Mouse (Mus musculus) kidney, embryonic 14.5 days (tissue): Measurements from ENCODE around the gene Cyp2c23. TPM values are rescaled to one million over a fixed set of nuclear protein-coding genes. Genes with fewer than 3 reads are reported as not detected.

ENCODE experiments used
- ATAC-seq: fragments of 200-750 bp; cut with Nextera tagmentation; 2 replicates; pipeline ENCODE4 v1.8.0; 2017; ENCODE audit warnings: moderate number of reproducible peaks, mild to moderate bottlenecking, moderate TSS enrichment, moderate library complexity; ENCODE audit not compliant: low FRiP score, low TSS enrichment
- H3K27ac ChIP-seq: fragments of 300-500 bp; sonication (generic); 2 replicates; pipeline ENCODE4 v1.5.1; 2014; ENCODE audit warnings: low read depth, mild to moderate bottlenecking, low read length, moderate library complexity, mixed read lengths
- H3K27me3 ChIP-seq: fragments of 300-500 bp; sonication (generic); 2 replicates; pipeline ENCODE4 v1.6.1; 2014; ENCODE audit warnings: mild to moderate bottlenecking, low read length; ENCODE audit not compliant: control insufficient read depth, insufficient read depth
- H3K36me3 ChIP-seq: fragments of 300-500 bp; sonication (generic); 2 replicates; pipeline ENCODE4 v1.6.1; 2014; ENCODE audit warnings: low read length, mixed read lengths; ENCODE audit not compliant: control insufficient read depth, insufficient read depth
- H3K4me1 ChIP-seq: fragments of 300-500 bp; sonication (generic); 2 replicates; pipeline ENCODE4 v1.6.1; 2014; ENCODE audit warnings: low read length, mixed read lengths; ENCODE audit not compliant: control insufficient read depth, insufficient read depth
- H3K4me2 ChIP-seq: fragments of 300-500 bp; sonication (generic); replicated peaks from 2 replicates; pipeline ENCODE4 v1.6.1; 2014; ENCODE audit warnings: low read depth, mild to moderate bottlenecking, low read length
- H3K4me3 ChIP-seq: fragments of 300-500 bp; sonication (generic); 2 replicates; pipeline ENCODE4 v1.5.1; 2014; ENCODE audit warnings: mild to moderate bottlenecking, low read length
- H3K9ac ChIP-seq: fragments of 300-500 bp; sonication (generic); 2 replicates; pipeline ENCODE4 v1.6.1; 2014; ENCODE audit warnings: low read depth, mild to moderate bottlenecking, low read length, moderate library complexity
- H3K9me3 ChIP-seq: fragments of 300-500 bp; sonication (generic); 2 replicates; pipeline ENCODE4 v1.6.1; 2016; ENCODE audit warnings: low read length; ENCODE audit not compliant: control insufficient read depth
- WGBS: fragments of 180-500 bp; shearing (Covaris S2); extraction: QIAGEN DNeasy Blood & Tissue Kit; methylation state at CpG from one replicate; pipeline ENCODE4 v1.1.7; 2014; 5-methylcytosine and 5-hydroxymethylcytosine counted together
- polyA plus RNA-seq: library from polyadenylated mRNA; unstranded; fragments of >200 nt; fragmentation: Nextera tagmentation; extraction: Ambion mirVana; gene quantifications from 2 replicates; pipeline ENCODE4 v1.2.1, GENCODE M21; 2014

Cyp2c23 gene
- polyA plus RNA-seq, 1 experiment from 2014 or later = 0.31 TPM

GRCm38 (mm10) chr19:44067323-44068049 is 38.5 kb upstream of the Cyp2c23 start:
- peaks cover 10% of the 10 kb centered on the region; the same call in 1 of the 2 replicates for H3K36me3 ChIP-seq
- ATAC-seq = no peak
- no peak overlapping the region for H3K9ac ChIP-seq
- no peaks in the 10 kb centered on the region for H3K9me3 ChIP-seq
- H3K4me2 ChIP-seq = peak overlapping the region; percentile 21; the same call in 1 of the 2 replicates
- WGBS = 64% methylated on average over 9 of the region's 9 CpGs
- no peaks in the 10 kb centered on the region for H3K27me3 ChIP-seq
- H3K4me3 ChIP-seq = no peak overlapping the region
- H3K4me1 ChIP-seq = peaks cover 6% of the 10 kb centered on the region
- no peak overlapping the region for H3K27ac ChIP-seq

DNA sequence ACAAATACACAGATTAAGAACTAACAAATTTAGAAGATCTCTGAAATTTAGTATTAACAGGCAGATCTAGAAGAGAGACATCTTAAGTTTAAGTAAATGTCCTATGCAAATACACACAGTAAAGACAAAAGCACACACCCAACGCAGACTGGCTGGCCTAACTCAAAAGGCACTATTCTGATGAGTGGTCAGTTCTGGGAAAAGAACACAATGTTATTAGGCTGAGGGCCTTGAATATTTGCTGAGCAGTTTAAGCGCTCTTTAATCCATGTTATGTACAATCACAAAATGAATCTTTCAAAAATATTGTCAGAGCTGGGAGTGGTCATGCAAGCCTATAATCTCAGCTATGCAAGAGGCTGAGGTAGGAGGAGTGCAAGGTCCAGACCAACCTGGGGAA is 35.7 kb upstream of the Cyp2c23 start:
- Histone ChIP-seq H3K27ac (no peak overlapping the region), H3K9ac (no peak overlapping the region), H3K4me1 (peaks cover 6% of the 10 kb centered on the region; the same call in 1 of the 2 replicates), H3K36me3 (peaks cover 30% of the 10 kb centered on the region; the same call in 1 of the 2 replicates), H3K4me2 (no peak overlapping the region), H3K9me3 (no peaks in the 10 kb centered on the region), H3K4me3 (no peak overlapping the region), H3K27me3 (no peaks in the 10 kb centered on the region)
- WGBS = 95% methylated on average over 2 of the region's 2 CpGs
- no peak for ATAC-seq

DNA sequence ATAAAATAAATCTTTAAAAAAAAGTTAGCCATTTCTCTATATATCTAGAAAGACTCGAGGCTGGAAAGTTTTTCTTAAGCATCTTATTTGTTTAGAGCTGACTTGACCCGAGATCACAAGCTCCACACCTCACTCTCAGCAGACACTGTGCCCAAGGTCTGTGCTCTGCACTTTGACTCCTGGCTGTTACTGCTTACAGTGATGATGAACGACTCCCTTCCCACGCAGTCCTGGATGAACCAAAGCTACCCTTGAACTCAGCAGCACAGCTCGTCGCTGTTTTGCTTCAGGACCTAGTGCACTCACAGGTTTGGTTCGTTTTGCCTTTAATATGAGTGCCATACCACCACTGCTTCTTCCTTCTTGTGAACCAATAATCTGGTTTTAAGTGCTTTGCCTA is 34.8 kb upstream of the Cyp2c23 start:
- WGBS = 78% methylated on average over 7 of the region's 7 CpGs
- Histone ChIP-seq H3K4me1 (peaks cover 6% of the 10 kb centered on the region; the same call in 1 of the 2 replicates), H3K9me3 (no peaks in the 10 kb centered on the region), H3K36me3 (peaks cover 36% of the 10 kb centered on the region), H3K4me3 (no peak overlapping the region), H3K9ac (no peak overlapping the region), H3K27me3 (no peaks in the 10 kb centered on the region), H3K27ac (no peak overlapping the region), H3K4me2 (no peak overlapping the region)
- ATAC-seq = no peak

DNA sequence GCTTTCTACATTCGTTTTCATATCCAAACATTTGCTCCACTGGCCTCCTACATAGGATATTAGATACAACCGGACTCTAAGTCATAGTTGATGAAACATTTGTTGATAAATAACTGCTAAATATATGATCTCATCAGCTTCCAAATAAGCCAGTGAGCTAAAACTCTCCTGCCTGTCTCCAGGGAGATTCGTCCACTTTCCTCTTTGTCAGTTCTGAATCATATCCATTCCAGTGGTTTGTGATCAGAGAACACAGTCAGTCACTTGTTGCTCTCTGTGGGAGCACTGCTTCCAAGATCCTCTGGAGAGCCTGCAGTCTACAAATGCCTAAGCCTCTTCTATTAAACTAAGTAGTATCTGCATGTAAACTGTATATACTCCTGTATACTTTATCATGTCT is 31.2 kb upstream of the Cyp2c23 start:
- no peak overlapping the region for H3K4me2 ChIP-seq
- 92% methylated on average over 3 of the region's 3 CpGs for WGBS
- ATAC-seq = no peak
- H3K9ac ChIP-seq = no peak overlapping the region
- no peaks in the 10 kb centered on the region for H3K4me1 ChIP-seq
- H3K36me3 ChIP-seq = peaks cover 50% of the 10 kb centered on the region
- H3K9me3 ChIP-seq = no peaks in the 10 kb centered on the region
- no peaks in the 10 kb centered on the region for H3K27me3 ChIP-seq
- H3K27ac ChIP-seq = no peak overlapping the region
- H3K4me3 ChIP-seq = no peak overlapping the region

DNA sequence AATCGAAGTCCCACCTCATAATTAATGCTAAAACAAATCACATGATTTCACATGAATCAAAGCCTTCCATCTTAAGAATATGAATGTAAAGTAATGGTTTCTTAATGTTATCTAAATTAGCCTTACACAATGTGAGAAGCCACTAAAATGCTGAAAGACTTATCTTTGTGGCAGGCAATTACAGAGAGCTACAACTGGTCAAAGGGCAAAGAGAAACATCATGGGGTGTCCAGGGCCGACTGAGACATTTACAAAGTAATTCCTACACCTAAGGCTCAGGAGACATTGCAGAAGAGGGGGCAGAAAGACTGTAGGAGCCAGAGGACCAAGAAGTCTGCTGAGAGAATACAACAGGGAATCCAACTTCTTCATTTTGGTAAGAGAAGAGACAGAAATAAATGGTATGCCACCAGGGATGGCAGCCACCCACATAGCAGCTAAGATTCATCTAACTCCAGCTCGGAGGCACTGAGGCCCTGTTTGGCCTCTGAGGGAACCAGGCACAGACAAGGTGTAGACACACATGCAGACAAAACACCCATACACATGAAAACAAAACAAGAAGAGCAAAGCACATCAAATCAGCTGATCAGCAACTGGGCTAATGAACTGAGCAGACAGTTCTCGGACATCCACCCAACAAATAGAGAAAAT is 26.3 kb upstream of the Cyp2c23 start:
- no peak overlapping the region for H3K4me3 ChIP-seq
- peaks cover 22% of the 10 kb centered on the region for H3K36me3 ChIP-seq
- H3K4me1 ChIP-seq = no peaks in the 10 kb centered on the region
- 80% methylated on average over 4 of the region's 4 CpGs for WGBS
- H3K27me3 ChIP-seq = no peaks in the 10 kb centered on the region
- H3K4me2 ChIP-seq = no peak overlapping the region
- H3K27ac ChIP-seq = no peak overlapping the region
- no peak overlapping the region for H3K9ac ChIP-seq
- no peaks in the 10 kb centered on the region for H3K9me3 ChIP-seq
- ATAC-seq = no peak

DNA sequence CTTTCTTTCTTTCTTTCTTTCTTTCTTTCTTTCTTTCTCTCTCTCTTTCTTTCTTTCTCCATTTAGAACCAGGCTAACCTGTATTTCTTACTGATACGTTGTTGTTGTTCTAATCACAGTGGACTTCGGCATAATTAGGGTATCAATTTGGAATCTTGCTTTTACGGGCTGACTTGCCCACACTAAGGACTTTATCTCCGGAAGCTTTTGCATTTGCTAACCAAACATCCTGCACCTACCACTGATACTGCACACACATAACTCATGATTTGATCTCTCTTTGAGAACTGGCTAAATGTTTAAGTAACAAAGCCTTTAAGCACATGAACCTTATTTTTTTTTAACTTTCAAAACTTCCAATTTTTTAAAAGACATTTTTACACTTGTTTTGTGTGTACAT is 21.4 kb upstream of the Cyp2c23 start:
- no peak for ATAC-seq
- WGBS = 84% methylated on average over 4 of the region's 4 CpGs

GRCm38 (mm10) chr19:44049282-44049681 is 20.3 kb upstream of the Cyp2c23 start:
- no peaks in the 10 kb centered on the region for H3K27me3 ChIP-seq
- H3K4me2 ChIP-seq = no peak overlapping the region
- H3K4me3 ChIP-seq = no peak overlapping the region
- peaks cover 35% of the 10 kb centered on the region for H3K36me3 ChIP-seq
- no peak for ATAC-seq
- H3K27ac ChIP-seq = no peak overlapping the region
- no peak overlapping the region for H3K9ac ChIP-seq
- H3K4me1 ChIP-seq = no peaks in the 10 kb centered on the region
- WGBS = 55% methylated on average over 3 of the region's 3 CpGs
- no peaks in the 10 kb centered on the region for H3K9me3 ChIP-seq

More for the DNA sequence above, 21.4 kb upstream of the Cyp2c23 start:
- Histone ChIP-seq H3K27ac (no peak overlapping the region), H3K4me2 (no peak overlapping the region), H3K9ac (no peak overlapping the region), H3K27me3 (no peaks in the 10 kb centered on the region), H3K9me3 (no peaks in the 10 kb centered on the region), H3K4me3 (no peak overlapping the region), H3K36me3 (peaks cover 28% of the 10 kb centered on the region), H3K4me1 (no peaks in the 10 kb centered on the region)

- H3K9me3 ChIP-seq = no peaks in the 10 kb centered on the region
- no peak overlapping the region for H3K4me3 ChIP-seq
- no peak overlapping the region for H3K4me2 ChIP-seq
- H3K36me3 ChIP-seq = peaks cover 35% of the 10 kb centered on the region
- no peaks in the 10 kb centered on the region for H3K4me1 ChIP-seq
- WGBS = 85% methylated on average over 3 of the region's 3 CpGs
- no peak overlapping the region for H3K9ac ChIP-seq
- H3K27ac ChIP-seq = no peak overlapping the region
- no peak for ATAC-seq
- H3K27me3 ChIP-seq = no peaks in the 10 kb centered on the region
These were observed 16.8 kb upstream of the Cyp2c23 start for GRCm38 (mm10) chr19:44045847-44046246.

DNA sequence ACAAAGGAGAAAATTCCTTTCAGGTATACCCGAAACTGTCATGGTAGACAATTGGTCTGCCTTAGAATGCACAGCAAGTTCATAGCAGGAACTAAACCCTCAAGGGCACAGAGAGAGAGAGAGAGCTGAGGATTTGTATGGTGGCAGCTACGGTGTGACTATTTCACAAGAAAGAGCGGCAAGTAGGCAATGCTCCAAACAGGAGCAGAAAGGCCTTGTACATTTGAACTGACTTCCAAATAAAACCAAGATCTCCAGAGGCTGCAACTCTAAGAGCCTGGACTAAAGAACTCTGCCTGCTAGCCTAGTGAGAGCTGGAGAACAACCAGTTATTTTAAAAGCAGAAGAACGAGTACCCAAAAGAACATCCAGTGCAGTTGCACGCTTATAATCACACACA is 13.1 kb upstream of the Cyp2c23 start:
- Histone ChIP-seq H3K27me3 (no peaks in the 10 kb centered on the region), H3K4me3 (no peak overlapping the region), H3K27ac (no peak overlapping the region), H3K4me1 (no peaks in the 10 kb centered on the region), H3K9ac (no peak overlapping the region), H3K4me2 (no peak overlapping the region), H3K36me3 (peaks cover 48% of the 10 kb centered on the region), H3K9me3 (no peaks in the 10 kb centered on the region)
- 90% methylated on average over 5 of the region's 5 CpGs for WGBS
- ATAC-seq = no peak
